Mouse (Mus musculus): ENCODE data around the gene Gm45213. TPM values are rescaled to one million over a fixed set of nuclear protein-coding genes. Genes with fewer than 3 reads are reported as not detected.

Gm45213 gene
- polyA plus RNA-seq, 1 experiment from 2014 or later, result not detected

DNA sequence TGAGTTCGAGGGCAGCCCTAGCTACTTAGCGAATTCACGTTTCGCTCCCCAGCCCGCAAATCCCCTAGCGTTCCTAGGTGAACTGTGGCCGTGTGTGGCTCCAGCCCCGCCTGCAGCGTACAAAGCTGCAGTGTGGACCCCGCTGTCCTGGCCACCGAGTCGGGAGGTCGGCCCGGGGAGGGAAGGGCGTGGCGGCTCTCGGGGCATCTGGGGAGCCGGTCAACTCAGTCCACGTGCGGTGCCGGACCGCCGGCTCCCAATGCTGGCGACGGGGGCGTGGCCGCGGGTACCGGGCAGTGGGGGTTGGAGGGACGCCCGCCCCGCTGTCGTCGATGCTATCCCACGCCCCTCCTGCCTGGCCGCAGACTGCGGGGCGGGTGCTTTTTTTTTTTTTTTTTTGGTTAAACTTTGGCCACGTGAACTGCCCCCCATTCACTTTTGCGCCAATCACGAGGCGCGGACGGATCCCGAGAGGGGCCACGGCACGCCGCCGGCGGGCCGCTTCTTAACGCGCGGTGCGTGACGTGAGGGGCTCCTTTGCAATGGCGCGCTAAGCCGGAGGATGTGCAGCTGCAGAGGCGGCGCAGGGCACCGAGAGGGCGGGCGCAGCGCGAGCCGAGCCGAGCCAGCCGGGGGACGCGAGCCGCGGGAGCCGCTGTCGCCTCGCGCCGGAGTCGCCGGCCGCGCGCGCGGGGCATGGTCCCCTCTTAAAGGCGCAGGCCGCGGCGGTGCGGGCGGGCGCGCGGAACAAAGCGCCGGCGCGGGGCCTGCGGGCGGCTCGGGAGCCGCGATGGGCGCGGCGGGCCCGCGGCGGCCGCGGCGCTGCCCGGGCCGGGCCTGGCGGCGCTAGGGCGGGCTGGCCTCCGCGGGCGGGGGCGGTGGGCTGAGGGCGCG is 65.8 kb downstream of the Gm45213 start, which contains the start of gene Chsy1:
TSS of gene Chsy1 (plus strand) at position 555 of the 894 bp plus-strand sequence.
- Histone ChIP-seq H3K36me3 (ENCODE audit: control insufficient read depth, insufficient read depth, low read length) (no peaks in the 10 kb centered on the region), H3K4me3 (ENCODE audit: low read depth, low read length) (peak within 1 kb of the TSS; percentile 73), H3K4me1 (ENCODE audit: control insufficient read depth, insufficient read depth, low read length) (peaks cover 8% of the 10 kb centered on the region), H3K9ac (ENCODE audit: low read length) (peak within 1 kb of the TSS; percentile 85), H3K27ac (ENCODE audit: low read depth, low read length) (peak within 1 kb of the TSS; percentile 94), H3K9me3 (ENCODE audit: control insufficient read depth, low read length) (no peaks in the 10 kb centered on the region), H3K27me3 (ENCODE audit: control insufficient read depth, insufficient read depth, low read length) (no peaks in the 10 kb centered on the region), H3K4me2 (ENCODE audit: low read depth) (peak within 1 kb of the TSS; percentile 64)
- under 1% methylated on average over 73 of the region's 123 CpGs for WGBS
- DNase-seq (ENCODE audit: low spot score), result peak; percentile 94
- peak; percentile 91 for ATAC-seq (ENCODE audit: insufficient read depth, low FRiP score, low TSS enrichment)

DNA sequence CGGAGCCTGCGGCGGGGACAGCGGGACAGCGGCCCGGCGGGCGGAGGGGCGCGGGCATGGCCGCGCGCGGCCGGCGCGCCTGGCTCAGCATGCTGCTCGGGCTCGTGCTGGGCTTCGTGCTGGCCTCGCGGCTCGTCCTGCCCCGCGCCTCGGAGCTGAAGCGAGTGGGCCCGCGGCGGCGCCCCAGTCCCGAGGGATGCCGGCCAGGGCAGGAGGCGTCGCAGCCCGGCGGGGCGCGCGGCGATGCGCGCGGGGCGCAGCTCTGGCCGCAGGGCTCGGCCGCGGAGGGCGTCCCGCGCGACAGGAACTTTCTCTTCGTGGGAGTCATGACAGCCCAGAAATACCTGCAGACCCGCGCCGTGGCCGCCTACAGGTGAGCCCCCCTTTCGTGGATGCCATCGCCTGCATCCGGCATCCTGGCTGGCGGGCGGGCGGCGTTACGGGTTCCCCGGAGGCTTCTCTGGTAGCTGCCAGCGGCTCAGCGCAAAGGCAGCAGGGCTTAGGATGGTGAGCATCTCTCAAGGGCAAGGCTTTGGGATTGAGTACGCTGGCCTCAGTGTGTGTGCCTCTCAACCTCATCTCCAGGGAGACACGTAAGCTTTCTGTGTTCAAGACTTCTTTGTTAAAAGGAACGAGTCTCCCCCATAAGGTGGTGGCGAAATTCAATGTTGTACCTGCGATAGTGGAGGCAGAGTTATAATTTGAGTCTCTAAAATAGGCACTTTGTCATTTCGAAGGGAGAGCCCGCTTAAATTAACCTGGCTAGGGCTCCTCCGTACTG is 66.6 kb downstream of the Gm45213 start:
- ATAC-seq (ENCODE audit: insufficient read depth, low FRiP score, low TSS enrichment), result peak; percentile 46
- H3K27ac ChIP-seq (ENCODE audit: low read depth, low read length), result peak overlapping the region; percentile 94
- under 1% methylated on average over 41 of the region's 77 CpGs for WGBS

DNA sequence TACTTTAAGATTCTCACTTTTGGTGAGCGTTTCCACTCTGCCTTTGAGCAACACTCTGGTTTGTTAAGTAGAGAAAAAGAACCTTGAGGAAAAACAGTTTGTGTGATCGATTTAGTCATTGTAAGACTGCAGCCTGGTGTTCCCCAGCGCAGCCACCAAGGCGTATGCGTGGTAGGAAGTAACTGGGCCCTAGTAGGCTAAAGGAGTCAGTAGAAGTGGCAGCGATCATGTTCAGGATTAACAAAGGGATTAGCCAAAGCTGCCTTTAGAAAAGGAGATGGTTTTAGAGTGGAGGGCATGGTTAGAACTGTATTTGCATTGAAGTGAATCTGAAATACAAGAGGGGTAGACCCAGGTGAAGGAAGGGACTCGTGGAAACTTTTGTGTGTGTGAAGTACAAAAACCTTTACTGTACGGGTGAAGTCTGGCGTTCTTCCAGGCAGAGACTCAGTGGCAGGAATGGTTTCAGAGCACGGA is 67.3 kb downstream of the Gm45213 start:
- ATAC-seq (ENCODE audit: insufficient read depth, low FRiP score, low TSS enrichment) (no peak), DNase-seq (ENCODE audit: low spot score) (peak; percentile 45)
- H3K4me1 ChIP-seq (ENCODE audit: control insufficient read depth, insufficient read depth, low read length), result peaks cover 14% of the 10 kb centered on the region
- H3K4me2 ChIP-seq (ENCODE audit: low read depth), result peak overlapping the region; percentile 64
- H3K27ac ChIP-seq (ENCODE audit: low read depth, low read length), result peak overlapping the region; percentile 94; the same call in 1 of the 2 replicates
- no peaks in the 10 kb centered on the region for H3K9me3 ChIP-seq (ENCODE audit: control insufficient read depth, low read length)
- H3K4me3 ChIP-seq (ENCODE audit: low read depth, low read length), result peak overlapping the region; percentile 73
- peak overlapping the region; percentile 85 for H3K9ac ChIP-seq (ENCODE audit: low read length)
- no peaks in the 10 kb centered on the region for H3K36me3 ChIP-seq (ENCODE audit: control insufficient read depth, insufficient read depth, low read length)
- WGBS, result 6% methylated on average over 10 of the region's 10 CpGs
- H3K27me3 ChIP-seq (ENCODE audit: control insufficient read depth, insufficient read depth, low read length), result no peaks in the 10 kb centered on the region

More for the DNA sequence above, 66.6 kb downstream of the Gm45213 start:
- no peaks in the 10 kb centered on the region for H3K9me3 ChIP-seq (ENCODE audit: control insufficient read depth, low read length)
- H3K27me3 ChIP-seq (ENCODE audit: control insufficient read depth, insufficient read depth, low read length), result no peaks in the 10 kb centered on the region
- H3K4me1 ChIP-seq (ENCODE audit: control insufficient read depth, insufficient read depth, low read length), result peaks cover 12% of the 10 kb centered on the region
- H3K36me3 ChIP-seq (ENCODE audit: control insufficient read depth, insufficient read depth, low read length), result no peaks in the 10 kb centered on the region
- peak overlapping the region; percentile 85 for H3K9ac ChIP-seq (ENCODE audit: low read length)
- peak overlapping the region; percentile 64 for H3K4me2 ChIP-seq (ENCODE audit: low read depth)
- peak; percentile 62 for DNase-seq (ENCODE audit: low spot score)
- H3K4me3 ChIP-seq (ENCODE audit: low read depth, low read length), result peak overlapping the region; percentile 73

DNA sequence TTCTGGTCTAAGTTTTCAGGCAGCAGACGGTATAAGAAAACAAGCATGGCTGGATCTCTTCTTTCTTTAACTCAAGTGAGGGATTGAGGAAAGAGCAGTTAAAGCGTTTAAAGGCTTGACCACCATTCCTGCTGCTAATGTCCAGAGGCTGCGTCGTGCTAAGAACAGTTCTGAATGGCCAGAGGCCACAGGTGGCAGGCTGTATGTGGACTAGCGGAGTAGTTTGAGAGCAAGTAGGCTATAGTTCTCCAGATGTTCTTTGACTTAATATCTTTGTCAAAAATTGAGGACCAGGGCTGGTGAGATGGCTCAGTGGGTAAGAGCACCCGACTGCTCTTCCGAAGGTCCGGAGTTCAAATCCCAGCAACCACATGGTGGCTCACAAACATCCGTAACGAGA is 67.8 kb downstream of the Gm45213 start:
- no peak for ATAC-seq (ENCODE audit: insufficient read depth, low FRiP score, low TSS enrichment)
- H3K4me1 ChIP-seq (ENCODE audit: control insufficient read depth, insufficient read depth, low read length), result peaks cover 14% of the 10 kb centered on the region
- 65% methylated on average over 10 of the region's 10 CpGs for WGBS

More for the DNA sequence above, 67.8 kb downstream of the Gm45213 start:
- no peak for DNase-seq (ENCODE audit: low spot score)
- Histone ChIP-seq H3K9ac (ENCODE audit: low read length) (peak overlapping the region; percentile 85), H3K9me3 (ENCODE audit: control insufficient read depth, low read length) (no peaks in the 10 kb centered on the region), H3K27ac (ENCODE audit: low read depth, low read length) (no peak overlapping the region), H3K36me3 (ENCODE audit: control insufficient read depth, insufficient read depth, low read length) (no peaks in the 10 kb centered on the region), H3K4me2 (ENCODE audit: low read depth) (peak overlapping the region; percentile 64), H3K27me3 (ENCODE audit: control insufficient read depth, insufficient read depth, low read length) (no peaks in the 10 kb centered on the region), H3K4me3 (ENCODE audit: low read depth, low read length) (peak overlapping the region; percentile 73)

Other genes starting within 250 kb of the Gm45213 start
- 2.7 and 3.5 TPM in 2 replicates for gene Pcsk6, start 181.9 kb upstream of the Gm45213 start, polyA plus RNA-seq (2014; fragmentation: Nextera tagmentation; extraction: Ambion mirVana)
- 212 and 239 TPM in 2 replicates for gene Snrpa1, start 15.4 kb downstream of the Gm45213 start, polyA plus RNA-seq (2014; fragmentation: Nextera tagmentation; extraction: Ambion mirVana)
- gene Selenos, start 36.0 kb downstream of the Gm45213 start, polyA plus RNA-seq (2014; fragmentation: Nextera tagmentation; extraction: Ambion mirVana), result 88.8 and 98.4 TPM in 2 replicates
- gene Chsy1, start 65.9 kb downstream of the Gm45213 start, polyA plus RNA-seq (2014; fragmentation: Nextera tagmentation; extraction: Ambion mirVana), result 20.5 and 21.1 TPM in 2 replicates